Mouse (Mus musculus): ENCODE results near the gene Gm49486. TPM values are rescaled to one million over a fixed set of nuclear protein-coding genes. Genes with fewer than 3 reads are reported as not detected.
"Not testable (repeated sequence)": the region's sequence is repeated elsewhere in the genome, so short reads cannot be mapped to it uniquely, and the experiment has no call there.

The Gm49486 gene
- polyA plus RNA-seq, 1 experiment = not detected

DNA sequence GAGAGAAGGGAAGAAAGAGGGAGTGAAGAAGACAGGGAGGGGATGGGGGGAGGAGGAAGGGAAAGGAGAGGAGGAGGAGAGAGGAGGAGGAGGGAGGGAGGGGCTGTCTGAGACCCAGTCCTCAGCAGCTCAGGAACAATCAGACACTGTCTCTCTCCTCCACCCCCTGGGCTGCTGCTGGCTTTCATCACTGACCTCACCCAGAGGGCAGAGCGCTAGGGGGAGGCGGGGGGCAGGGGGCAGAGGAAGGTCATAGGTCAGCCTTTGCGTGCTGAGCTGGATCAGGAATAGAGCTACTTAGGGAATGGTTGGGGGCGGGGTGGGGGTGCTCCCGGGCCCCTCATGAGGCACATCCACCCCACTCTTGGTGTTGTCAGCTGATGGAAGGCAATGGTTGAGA lies 5.5 kb upstream of the Gm49486 start:
- H3K4me3 ChIP-seq (replicated peaks) = no peak overlapping the region
- H3K27me3 ChIP-seq (replicated peaks) = peaks cover 38% of the 10 kb centered on the region
- 0 out of 2 replicates have a peak, but pooled peaks cover 2% of the 10 kb centered on the region for H3K9me3 ChIP-seq
- no peak for TF ChIP-seq FLI1 (IDR thresholded peaks at IDR 0.05; ENCODE audit: low read length)
- TF ChIP-seq GATA1 (IDR thresholded peaks at IDR 0.05; ENCODE audit: borderline replicate concordance, low read length) = no peak
- peaks cover 16% of the 10 kb centered on the region for H3K4me1 ChIP-seq
- H3K36me3 ChIP-seq (replicated peaks; ENCODE audit: low read length) = no peaks in the 10 kb centered on the region

- Histone ChIP-seq H3K36me3 (replicated peaks; ENCODE audit: low read length) (no peaks in the 10 kb centered on the region), H3K4me3 (replicated peaks) (peak overlapping the region; percentile 77)
- TF ChIP-seq GATA1 (IDR thresholded peaks at IDR 0.05; ENCODE audit: borderline replicate concordance, low read length) (no peak), FLI1 (IDR thresholded peaks at IDR 0.05; ENCODE audit: low read length) (no peak)
These were observed 4.5 kb upstream of the Gm49486 start for GRCm38 (mm10) chr15:79224685-79225084.

GRCm38 (mm10) chr15:79225780-79226179 lies 3.4 kb upstream of the Gm49486 start:
- H3K4me3 ChIP-seq (replicated peaks); H3K9me3 ChIP-seq; H3K36me3 ChIP-seq (replicated peaks; ENCODE audit: low read length): not testable (repeated sequence)
- Histone ChIP-seq H3K4me1 (peaks cover 22% of the 10 kb centered on the region), H3K27me3 (replicated peaks) (peaks cover 25% of the 10 kb centered on the region)

More at GRCm38 (mm10) chr15:79224685-79225084, 4.5 kb upstream of the Gm49486 start:
- Histone ChIP-seq H3K9me3 (0 out of 2 replicates have a peak, but pooled peaks cover 2% of the 10 kb centered on the region), H3K27me3 (replicated peaks) (peaks cover 35% of the 10 kb centered on the region), H3K4me1 (peaks cover 19% of the 10 kb centered on the region)

DNA sequence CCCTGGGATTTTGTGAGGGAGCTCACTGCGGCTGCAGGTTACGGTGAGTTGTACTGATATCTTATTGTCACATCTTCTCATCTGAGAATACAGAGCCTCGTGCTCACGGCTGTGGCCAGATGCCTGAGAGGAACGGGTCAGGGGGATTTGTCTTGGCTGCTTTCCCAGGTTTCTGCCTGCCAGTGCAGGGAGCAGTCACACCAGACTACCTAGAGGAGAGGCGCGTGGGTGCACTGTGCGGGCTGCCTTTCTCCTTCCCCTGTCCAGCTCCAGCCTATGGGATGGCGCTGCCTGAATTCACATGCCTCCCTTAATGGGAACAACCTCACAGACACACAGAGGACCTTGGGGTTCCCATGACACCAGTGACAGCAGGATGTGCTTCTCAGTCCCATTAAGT lies 6.1 kb downstream of the Gm49486 start:
- peaks cover 19% of the 10 kb centered on the region for H3K4me1 ChIP-seq
- TF ChIP-seq GATA1 (IDR thresholded peaks at IDR 0.05; ENCODE audit: borderline replicate concordance, low read length) = no peak
- no peak for TF ChIP-seq FLI1 (IDR thresholded peaks at IDR 0.05; ENCODE audit: low read length)
- peaks cover 82% of the 10 kb centered on the region for H3K36me3 ChIP-seq (replicated peaks; ENCODE audit: low read length)
- no peak overlapping the region for H3K4me3 ChIP-seq (replicated peaks)
- no peaks in the 10 kb centered on the region for H3K27me3 ChIP-seq (replicated peaks)
- H3K9me3 ChIP-seq = no peaks in the 10 kb centered on the region

DNA sequence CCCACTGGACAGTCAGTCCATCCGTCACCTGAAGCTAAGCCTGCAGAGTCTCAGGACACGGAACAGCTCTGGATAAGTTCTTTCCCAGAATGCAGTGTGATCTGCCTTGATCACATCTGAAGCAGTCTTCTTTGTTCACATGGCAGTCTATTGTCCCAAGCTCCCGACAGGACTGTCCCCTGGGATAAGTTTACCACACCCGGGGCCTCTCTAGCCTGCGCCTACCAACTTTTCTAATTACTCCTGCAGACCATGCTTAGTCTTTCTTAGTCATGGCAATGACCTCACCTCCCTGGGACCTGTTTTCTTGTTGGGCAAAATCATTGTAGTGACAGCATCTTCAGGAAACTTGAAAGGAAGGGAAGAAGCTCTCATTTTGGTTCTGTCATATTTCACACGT lies 8.8 kb downstream of the Gm49486 start:
- Histone ChIP-seq H3K36me3 (replicated peaks; ENCODE audit: low read length) (peaks cover 82% of the 10 kb centered on the region), H3K9me3 (peaks cover 8% of the 10 kb centered on the region), H3K4me1 (peaks cover 19% of the 10 kb centered on the region), H3K27me3 (replicated peaks) (no peaks in the 10 kb centered on the region), H3K4me3 (replicated peaks) (no peak overlapping the region)
- TF ChIP-seq GATA1 (IDR thresholded peaks at IDR 0.05; ENCODE audit: borderline replicate concordance, low read length) (no peak), FLI1 (IDR thresholded peaks at IDR 0.05; ENCODE audit: low read length) (no peak)

GRCm38 (mm10) chr15:79242574-79243233 lies 13.5 kb downstream of the Gm49486 start:
- Histone ChIP-seq H3K4me1 (peaks cover 45% of the 10 kb centered on the region), H3K4me3 (replicated peaks) (no peak overlapping the region), H3K9me3 (peaks cover 8% of the 10 kb centered on the region), H3K36me3 (replicated peaks; ENCODE audit: low read length) (peaks cover 84% of the 10 kb centered on the region), H3K27me3 (replicated peaks) (peaks cover 2% of the 10 kb centered on the region)
- no peak for TF ChIP-seq GATA1 (IDR thresholded peaks at IDR 0.05; ENCODE audit: borderline replicate concordance, low read length)
- TF ChIP-seq FLI1 (IDR thresholded peaks at IDR 0.05; ENCODE audit: low read length) = no peak

DNA sequence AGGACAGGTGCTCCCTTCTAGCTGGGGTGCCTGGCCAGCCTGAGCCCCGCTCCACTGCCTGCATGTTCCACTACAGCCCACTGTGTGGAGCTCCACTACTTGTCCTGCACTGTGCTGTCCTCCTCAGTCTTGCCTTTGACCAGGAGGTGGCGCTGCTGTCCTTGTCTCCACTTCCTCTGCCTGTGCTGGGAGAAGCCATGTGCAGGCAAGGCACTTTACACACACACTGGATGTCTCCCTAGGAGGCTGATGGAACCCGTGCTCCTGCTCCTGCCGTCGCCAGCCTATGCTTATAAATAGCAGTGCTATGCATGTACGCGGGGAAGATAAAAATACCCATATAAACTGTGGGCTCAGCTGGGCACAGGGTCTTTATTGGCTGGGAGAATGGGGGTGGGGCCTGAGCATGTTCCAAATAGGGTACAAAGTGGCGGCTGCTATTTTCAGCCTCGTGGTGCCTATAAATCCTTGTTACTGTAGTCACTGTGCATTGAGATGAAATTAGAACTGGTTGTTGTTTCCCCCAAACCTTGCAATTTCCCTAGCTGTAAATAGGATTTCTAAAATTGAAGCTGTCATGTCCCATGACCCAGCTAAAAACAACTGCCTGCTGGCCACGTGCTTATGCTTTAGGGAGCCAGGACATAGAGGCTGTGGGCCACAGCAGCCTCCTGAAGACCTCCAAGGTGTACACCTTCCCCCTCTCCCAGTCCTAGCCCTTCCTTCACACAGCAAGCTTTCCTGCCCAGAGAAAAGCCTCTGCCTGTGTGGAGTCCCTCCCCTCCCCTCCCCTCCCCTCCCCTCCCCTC lies 14.2 kb downstream of the Gm49486 start:
- peaks cover 84% of the 10 kb centered on the region for H3K36me3 ChIP-seq (replicated peaks; ENCODE audit: low read length)
- no peak for TF ChIP-seq FLI1 (IDR thresholded peaks at IDR 0.05; ENCODE audit: low read length)
- no peak for TF ChIP-seq GATA1 (IDR thresholded peaks at IDR 0.05; ENCODE audit: borderline replicate concordance, low read length)
- H3K4me1 ChIP-seq = peaks cover 45% of the 10 kb centered on the region
- H3K4me3 ChIP-seq (replicated peaks) = peak overlapping the region; percentile 76
- H3K27me3 ChIP-seq (replicated peaks) = peaks cover 2% of the 10 kb centered on the region
- peaks cover 8% of the 10 kb centered on the region for H3K9me3 ChIP-seq

- no peak for TF ChIP-seq FLI1 (IDR thresholded peaks at IDR 0.05; ENCODE audit: low read length)
- Histone ChIP-seq H3K27me3 (replicated peaks) (peaks cover 7% of the 10 kb centered on the region), H3K9me3 (peaks cover 8% of the 10 kb centered on the region), H3K36me3 (replicated peaks; ENCODE audit: low read length) (peaks cover 84% of the 10 kb centered on the region), H3K4me1 (peaks cover 45% of the 10 kb centered on the region), H3K4me3 (replicated peaks) (no peak overlapping the region)
These were observed 15.1 kb downstream of the Gm49486 start for GRCm38 (mm10) chr15:79244071-79244893.

- no peak for TF ChIP-seq FLI1 (IDR thresholded peaks at IDR 0.05; ENCODE audit: low read length)
- no peak for TF ChIP-seq GATA1 (IDR thresholded peaks at IDR 0.05; ENCODE audit: borderline replicate concordance, low read length)
- H3K36me3 ChIP-seq (replicated peaks; ENCODE audit: low read length) = peaks cover 76% of the 10 kb centered on the region
- H3K27me3 ChIP-seq (replicated peaks) = peaks cover 18% of the 10 kb centered on the region
- peaks cover 45% of the 10 kb centered on the region for H3K4me1 ChIP-seq
- peaks cover 8% of the 10 kb centered on the region for H3K9me3 ChIP-seq
- H3K4me3 ChIP-seq (replicated peaks) = no peak overlapping the region
These were observed 16.1 kb downstream of the Gm49486 start for GRCm38 (mm10) chr15:79245321-79245720.
